Mouse (Mus musculus) ovary, postnatal 14 days (tissue): ENCODE results near the gene Prpf6.
A peak's percentile ranks its signal among the peaks of the same experiment; 100 is the strongest.

ENCODE experiments used
- DNase-seq: peaks from one replicate; pipeline ENCODE4 v3.0.0; 2022; ENCODE audit warnings: low spot score

Gene Prpf6

GRCm38 (mm10) chr2:181591528-181592085 is at the start of gene Prpf6:
Gene Prpf6, plus strand, starts transcription at chr2:181591868.
- no peak for DNase-seq

GRCm38 (mm10) chr2:181546142-181546541 is 45.5 kb upstream of the Prpf6 start:
- DNase-seq = no peak

- no peak for DNase-seq
Measured at GRCm38 (mm10) chr2:181548227-181548626, 43.4 kb upstream of the Prpf6 start.

- DNase-seq = no peak
Measured at GRCm38 (mm10) chr2:181548682-181549081, 43.0 kb upstream of the Prpf6 start.

GRCm38 (mm10) chr2:181550233-181550632 is 41.4 kb upstream of the Prpf6 start:
- no peak for DNase-seq

GRCm38 (mm10) chr2:181553772-181554171 is 37.9 kb upstream of the Prpf6 start:
- no peak for DNase-seq

- DNase-seq = no peak
Measured at GRCm38 (mm10) chr2:181567338-181567737, 24.3 kb upstream of the Prpf6 start.

- peak; percentile 43 for DNase-seq
Measured at GRCm38 (mm10) chr2:181568272-181569008, 23.2 kb upstream of the Prpf6 start.

GRCm38 (mm10) chr2:181569856-181570255 is 21.8 kb upstream of the Prpf6 start:
- no peak for DNase-seq

- DNase-seq = no peak
Measured at GRCm38 (mm10) chr2:181570375-181570774, 21.3 kb upstream of the Prpf6 start.

- no peak for DNase-seq
Measured at GRCm38 (mm10) chr2:181570921-181571595, 20.6 kb upstream of the Prpf6 start.

GRCm38 (mm10) chr2:181571941-181572670 is 19.6 kb upstream of the Prpf6 start:
- no peak for DNase-seq

- no peak for DNase-seq
Measured at GRCm38 (mm10) chr2:181572921-181573920, 18.4 kb upstream of the Prpf6 start.

GRCm38 (mm10) chr2:181573961-181574360 is 17.7 kb upstream of the Prpf6 start:
- no peak for DNase-seq

GRCm38 (mm10) chr2:181574921-181575545 is 16.6 kb upstream of the Prpf6 start:
- no peak for DNase-seq

- DNase-seq = no peak
Measured at GRCm38 (mm10) chr2:181576613-181577012, 15.1 kb upstream of the Prpf6 start.

- no peak for DNase-seq
Measured at GRCm38 (mm10) chr2:181577126-181577525, 14.5 kb upstream of the Prpf6 start.

- no peak for DNase-seq
Measured at GRCm38 (mm10) chr2:181577981-181578581, 13.6 kb upstream of the Prpf6 start.

- DNase-seq = no peak
Measured at GRCm38 (mm10) chr2:181578790-181579618, 12.7 kb upstream of the Prpf6 start.
